Mouse (Mus musculus) megakaryocyte, embryonic 14.5 days (primary cell): Measurements from ENCODE around the gene Ntn1.

ENCODE experiments used
- FLI1 ChIP-seq: IDR thresholded peaks from 2 replicates; pipeline ENCODE4 v1.6.1; 2012; ENCODE audit warnings: low read length, inconsistent platforms, mixed read lengths
- GATA1 ChIP-seq: IDR thresholded peaks from 3 replicates; pipeline ENCODE4 v1.6.1; 2012; ENCODE audit warnings: mixed read lengths, low read length, inconsistent platforms, borderline replicate concordance

- TF ChIP-seq GATA1 = no peak
- TF ChIP-seq FLI1 = no peak
Measured at GRCm38 (mm10) chr11:68244992-68245261, 155.7 kb downstream of the Ntn1 start.
